Mouse (Mus musculus): ENCODE measurements around the gene Zdhhc5.
"Not testable (repeated sequence)": the region's sequence is repeated elsewhere in the genome, so short reads cannot be mapped to it uniquely, and the experiment has no call there.

Gene Zdhhc5

GRCm38 (mm10) chr2:84734351-84734864, 19.4 kb upstream of the Zdhhc5 start:
- no peak for DNase-seq

- no peak for DNase-seq
Measured at GRCm38 (mm10) chr2:84733579-84734300, 18.8 kb upstream of the Zdhhc5 start, which contains the start of gene Ypel4. TSS of gene Ypel4 (plus strand) at chr2:84734058.

- DNase-seq = no peak
Measured at GRCm38 (mm10) chr2:84732394-84732793, 17.4 kb upstream of the Zdhhc5 start.

- DNase-seq = peak in 1 of 2 experiments; percentile 43
Measured at GRCm38 (mm10) chr2:84731206-84731605, 16.2 kb upstream of the Zdhhc5 start.

GRCm38 (mm10) chr2:84728191-84728590, 13.2 kb upstream of the Zdhhc5 start:
- DNase-seq = not testable (repeated sequence)

- peak; percentile 97 to 98 for DNase-seq
Measured at GRCm38 (mm10) chr2:84727172-84727858, 12.3 kb upstream of the Zdhhc5 start, which contains the start of gene Clp1. TSS of gene Clp1 (minus strand) at chr2:84727350.

- no peak for DNase-seq
Measured at GRCm38 (mm10) chr2:84726716-84727115, 11.7 kb upstream of the Zdhhc5 start.

- DNase-seq = no peak
Measured at GRCm38 (mm10) chr2:84725770-84726169, 10.8 kb upstream of the Zdhhc5 start.

- DNase-seq = no peak
Measured at GRCm38 (mm10) chr2:84723856-84724255, 8.9 kb upstream of the Zdhhc5 start.

- DNase-seq = no peak
Measured at GRCm38 (mm10) chr2:84721182-84721581, 6.2 kb upstream of the Zdhhc5 start.

GRCm38 (mm10) chr2:84720718-84721117, 5.7 kb upstream of the Zdhhc5 start:
- no peak for DNase-seq

- no peak for DNase-seq
Measured at GRCm38 (mm10) chr2:84717357-84717756, 2.4 kb upstream of the Zdhhc5 start.

GRCm38 (mm10) chr2:84716423-84717355, 1.7 kb upstream of the Zdhhc5 start:
- no peak for DNase-seq

- DNase-seq = peak; percentile 67 to 96
Measured at GRCm38 (mm10) chr2:84715562-84716361, 782 bp upstream of the Zdhhc5 start.

GRCm38 (mm10) chr2:84714422-84714810, 564 bp downstream of the Zdhhc5 start:
- no peak for DNase-seq

GRCm38 (mm10) chr2:84711898-84712297, 3.1 kb downstream of the Zdhhc5 start:
- no peak for DNase-seq

- DNase-seq = no peak
Measured at GRCm38 (mm10) chr2:84707523-84707922, 7.5 kb downstream of the Zdhhc5 start.

- DNase-seq = no peak
Measured at GRCm38 (mm10) chr2:84705295-84705694, 9.7 kb downstream of the Zdhhc5 start.

- no peak for DNase-seq
Measured at GRCm38 (mm10) chr2:84704329-84704728, 10.7 kb downstream of the Zdhhc5 start.

GRCm38 (mm10) chr2:84703497-84703896, 11.5 kb downstream of the Zdhhc5 start:
- DNase-seq = no peak

GRCm38 (mm10) chr2:84695007-84695695, 19.8 kb downstream of the Zdhhc5 start:
- no peak for DNase-seq

Data from kidney, adult 8-10 months (tissue).